Mouse (Mus musculus): ENCODE measurements around the gene Shisa5.

DNA sequence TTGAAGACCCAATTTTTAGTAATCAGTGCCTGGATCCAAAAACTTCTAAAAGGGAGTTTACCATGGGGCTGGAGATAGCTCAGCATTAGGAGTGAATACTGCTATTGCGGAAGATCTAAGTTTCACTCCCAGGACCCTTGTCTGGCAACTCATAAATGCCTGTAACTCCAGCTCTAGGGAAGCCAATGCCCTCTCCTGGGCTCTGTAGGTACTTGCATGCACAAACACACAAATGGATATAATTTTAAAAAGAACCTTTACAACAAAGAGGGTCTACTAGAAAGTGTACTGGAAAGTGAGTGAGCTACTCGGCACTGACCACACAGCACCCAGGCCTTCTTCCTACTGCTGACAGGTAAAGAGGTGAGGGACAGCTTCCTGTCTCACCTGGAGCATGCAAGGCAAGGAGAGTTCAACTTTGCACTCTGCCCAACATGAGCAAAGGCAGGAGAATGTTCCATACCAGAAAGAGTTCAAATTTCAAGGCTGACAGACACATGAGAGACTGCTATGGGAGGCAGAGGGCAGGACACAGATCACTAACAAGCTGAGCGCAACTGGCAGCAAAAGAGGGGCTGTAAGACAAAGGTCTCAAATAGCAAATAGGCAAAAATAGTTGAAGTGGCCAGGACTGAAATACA, 29.9 kb downstream of the Shisa5 start:
- TF ChIP-seq CTCF (IDR thresholded peaks at IDR 0.05; ENCODE audit: borderline replicate concordance, insufficient read depth, low read length) (no peak), POLR2A (IDR thresholded peaks at IDR 0.05; ENCODE audit: low read depth, low read length) (no peak)

Data from embryonic fibroblast, embryonic 13.5 days (primary cell).